Mouse (Mus musculus) cortical plate, adult 2 months (tissue): ENCODE results near the gene Sf3b3. TPM values are rescaled to one million over a fixed set of nuclear protein-coding genes. Genes with fewer than 3 reads are reported as not detected.

Experiments used
- H3K27ac ChIP-seq: fragments of 200-500 bp; 2 replicates; pipeline ENCODE4 v1.5.1; 2012; ENCODE audit warnings: low read length, control low read depth, inconsistent platforms; ENCODE audit not compliant: insufficient read depth
- H3K4me1 ChIP-seq: fragments of 200-500 bp; 2 replicates; pipeline ENCODE4 v1.6.1; 2011; ENCODE audit warnings: low read length; ENCODE audit not compliant: control insufficient read depth, insufficient read depth
- H3K4me3 ChIP-seq: fragments of 200-500 bp; 2 replicates; pipeline ENCODE4 v1.5.1; 2011; ENCODE audit warnings: mild to moderate bottlenecking, low read length, control low read depth; ENCODE audit not compliant: insufficient read depth
- CTCF ChIP-seq: fragments of 200-500 bp; IDR thresholded peaks from 2 replicates; pipeline ENCODE4 v1.5.1; 2011; ENCODE audit warnings: mild to moderate bottlenecking, control low read depth, low read length; ENCODE audit not compliant: insufficient read depth; ENCODE audit errors: extremely low read depth
- POLR2A ChIP-seq: fragments of 200-500 bp; IDR thresholded peaks from 2 replicates; pipeline ENCODE4 v1.6.1; 2011; ENCODE audit warnings: mild to moderate bottlenecking, low read length, control low read depth; ENCODE audit not compliant: insufficient read depth; ENCODE audit errors: extremely low read depth
- polyA plus RNA-seq: library from polyadenylated mRNA; depleted of rRNA; stranded (reverse); fragments of >200 nt; gene quantifications from 2 replicates; pipeline ENCODE4 v1.2.3, GENCODE M21; 2012; rRNA removed

The Sf3b3 gene
- 36.8 and 37.4 TPM in 2 replicates for polyA plus RNA-seq

DNA sequence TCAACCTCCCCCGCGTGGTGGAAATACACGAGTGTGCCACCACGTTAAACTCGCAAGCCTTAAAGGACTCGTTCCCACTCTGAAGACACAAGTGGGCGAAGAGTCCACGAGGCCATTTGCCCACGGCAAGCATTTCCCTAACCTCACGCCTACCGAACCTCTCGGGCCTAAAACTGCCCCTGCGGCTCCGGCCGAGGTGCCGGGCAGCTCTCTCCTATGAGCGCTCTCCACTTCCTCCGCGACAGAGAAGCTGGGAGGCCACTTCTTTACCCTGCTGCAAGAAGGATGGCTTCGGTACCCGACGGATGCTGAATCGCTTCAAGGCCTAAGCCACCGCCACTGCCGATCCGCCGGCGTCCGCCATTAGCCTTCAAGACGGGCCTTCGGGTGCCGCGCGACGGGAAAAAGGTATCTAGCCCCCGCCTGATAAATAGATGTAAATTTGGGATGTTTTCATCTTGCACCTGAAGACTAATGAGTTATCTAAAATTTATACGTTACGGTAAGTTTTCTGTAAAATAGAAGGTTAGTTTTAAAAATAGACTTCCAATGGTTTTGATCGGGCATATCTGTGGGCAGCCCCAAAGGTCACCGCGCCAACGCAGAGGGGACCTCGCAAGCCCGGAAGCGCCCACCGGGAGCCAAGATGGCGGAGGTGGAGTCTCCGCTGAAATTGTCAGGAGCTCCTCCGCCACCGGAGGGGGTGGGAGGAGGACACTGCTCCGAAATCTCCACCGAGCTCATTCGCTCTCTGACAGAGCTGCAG is at the start of gene Sf3b3, which contains the start of gene Cog4:
Gene Sf3b3 (minus strand): TSS at position 383 of the 766 bp plus-strand sequence.
Gene Cog4 (plus strand): TSS at position 196 of the 766 bp plus-strand sequence.
- TF ChIP-seq POLR2A (peak; percentile 87), CTCF (no peak)
- Histone ChIP-seq H3K4me1 (peaks cover 3% of the 10 kb centered on the region; the same call in 1 of the 2 replicates), H3K4me3 (peak within 1 kb of the TSS; percentile 86)

DNA sequence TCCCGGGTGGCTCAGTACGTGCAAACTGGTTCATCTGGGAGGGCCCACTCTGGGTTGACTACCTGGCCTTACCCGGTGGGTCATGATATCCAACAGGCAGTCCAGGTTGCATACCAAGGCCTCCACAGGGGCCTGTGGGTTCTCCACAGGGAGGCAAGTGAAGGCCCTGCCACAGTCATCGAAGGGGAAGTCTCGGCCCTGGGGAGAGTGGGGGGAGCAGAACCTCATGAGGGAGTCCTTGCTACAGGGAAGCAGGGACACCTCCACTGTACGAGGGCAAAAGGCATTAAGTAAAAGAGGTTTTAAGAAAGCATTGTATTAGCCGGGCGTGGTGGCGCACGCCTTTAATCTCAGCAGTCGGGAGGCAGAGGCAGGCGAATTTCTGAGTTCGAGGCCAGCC is 49.2 kb upstream of the Sf3b3 start:
- Histone ChIP-seq H3K27ac (no peak overlapping the region), H3K4me3 (no peak overlapping the region), H3K4me1 (no peaks in the 10 kb centered on the region)
- no peak for TF ChIP-seq POLR2A
- TF ChIP-seq CTCF, result no peak

More for the DNA sequence above, at the start of gene Sf3b3, which contains the start of gene Cog4:
- peak within 1 kb of the TSS; percentile 76 for H3K27ac ChIP-seq

DNA sequence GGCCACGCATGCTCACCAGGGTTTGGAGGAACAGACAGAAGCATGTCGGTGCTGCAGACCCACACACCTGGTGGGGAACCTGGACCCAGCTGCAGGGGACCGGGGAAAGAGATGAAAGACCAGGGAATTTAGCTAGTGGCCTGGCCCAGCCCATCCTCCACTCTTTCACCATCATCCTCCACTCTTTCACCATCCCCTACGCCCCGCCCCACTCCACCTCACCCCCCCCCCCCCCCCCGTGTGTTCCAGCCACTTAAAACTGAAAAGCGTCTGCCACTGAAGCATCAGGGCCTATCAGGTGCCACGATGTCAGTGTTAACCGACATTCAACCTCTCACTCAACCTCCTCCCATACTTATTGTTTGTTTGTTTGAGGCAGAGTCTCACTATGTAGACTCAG is 48.7 kb upstream of the Sf3b3 start:
- no peak overlapping the region for H3K4me3 ChIP-seq
- no peak overlapping the region for H3K27ac ChIP-seq
- no peaks in the 10 kb centered on the region for H3K4me1 ChIP-seq
- TF ChIP-seq POLR2A, result no peak
- no peak for TF ChIP-seq CTCF

DNA sequence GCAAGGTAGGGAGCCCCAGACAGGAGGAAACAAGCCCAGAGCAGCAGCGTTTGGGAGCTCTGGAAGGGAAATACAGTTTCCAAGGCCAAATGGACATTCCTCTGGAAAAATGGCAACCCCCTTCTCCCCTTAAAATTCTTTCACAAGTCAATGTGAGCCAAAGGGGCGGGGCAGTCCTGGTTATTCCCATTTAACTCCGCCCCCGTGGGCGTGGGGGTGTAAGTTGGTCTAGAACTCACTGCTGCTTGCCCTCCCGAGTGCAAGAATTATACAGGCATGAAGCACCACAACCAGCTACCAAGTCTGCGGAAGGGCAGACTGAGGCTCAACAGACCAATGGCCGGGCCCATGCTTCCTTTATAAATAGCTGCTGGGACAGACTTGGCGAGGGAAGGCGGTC is 48.3 kb upstream of the Sf3b3 start:
- TF ChIP-seq CTCF, result no peak
- no peak for TF ChIP-seq POLR2A
- Histone ChIP-seq H3K27ac (no peak overlapping the region), H3K4me1 (no peaks in the 10 kb centered on the region), H3K4me3 (no peak overlapping the region)

DNA sequence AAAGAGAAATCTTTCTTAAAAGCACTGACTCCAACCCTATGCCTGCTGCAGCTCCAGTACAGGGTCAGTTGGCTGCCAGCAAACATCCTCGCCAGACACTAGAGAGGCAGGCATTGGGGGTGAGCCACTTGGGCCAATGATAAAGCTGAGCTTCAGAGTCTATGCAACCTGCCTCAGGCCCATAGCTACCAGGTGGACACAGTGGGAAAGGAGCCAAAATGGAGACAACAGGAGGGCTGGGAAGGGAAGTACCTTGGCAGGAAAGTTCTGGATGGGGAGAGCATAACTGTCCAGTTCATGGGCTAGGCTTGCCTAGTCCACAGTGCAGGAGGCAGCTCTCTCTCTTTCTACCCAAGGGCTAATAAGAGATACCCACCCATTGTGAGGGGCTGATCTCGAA is 46.3 kb upstream of the Sf3b3 start:
- Histone ChIP-seq H3K4me1 (no peaks in the 10 kb centered on the region), H3K4me3 (no peak overlapping the region), H3K27ac (no peak overlapping the region)
- TF ChIP-seq CTCF (no peak), POLR2A (no peak)

DNA sequence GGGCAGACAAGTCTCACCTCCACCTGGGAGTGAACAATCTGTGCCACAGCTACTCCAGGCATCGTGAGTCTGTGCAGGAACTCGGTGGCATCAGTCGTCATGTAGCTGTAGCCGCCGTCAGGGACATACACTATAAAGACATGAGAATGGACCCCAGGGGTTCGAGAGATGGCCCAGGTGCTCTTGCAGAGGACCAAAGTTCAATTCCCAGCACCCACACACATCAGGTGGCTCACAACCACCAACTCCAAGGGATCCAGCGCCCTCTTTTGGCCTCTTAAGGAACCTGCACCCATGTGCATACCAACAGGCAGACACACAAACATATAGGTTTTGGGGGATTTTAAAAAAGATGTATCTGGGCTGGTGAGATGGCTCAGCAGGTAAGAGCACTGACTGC is 45.5 kb upstream of the Sf3b3 start:
- Histone ChIP-seq H3K4me3 (no peak overlapping the region), H3K4me1 (no peaks in the 10 kb centered on the region), H3K27ac (no peak overlapping the region)
- TF ChIP-seq CTCF (no peak), POLR2A (no peak)

DNA sequence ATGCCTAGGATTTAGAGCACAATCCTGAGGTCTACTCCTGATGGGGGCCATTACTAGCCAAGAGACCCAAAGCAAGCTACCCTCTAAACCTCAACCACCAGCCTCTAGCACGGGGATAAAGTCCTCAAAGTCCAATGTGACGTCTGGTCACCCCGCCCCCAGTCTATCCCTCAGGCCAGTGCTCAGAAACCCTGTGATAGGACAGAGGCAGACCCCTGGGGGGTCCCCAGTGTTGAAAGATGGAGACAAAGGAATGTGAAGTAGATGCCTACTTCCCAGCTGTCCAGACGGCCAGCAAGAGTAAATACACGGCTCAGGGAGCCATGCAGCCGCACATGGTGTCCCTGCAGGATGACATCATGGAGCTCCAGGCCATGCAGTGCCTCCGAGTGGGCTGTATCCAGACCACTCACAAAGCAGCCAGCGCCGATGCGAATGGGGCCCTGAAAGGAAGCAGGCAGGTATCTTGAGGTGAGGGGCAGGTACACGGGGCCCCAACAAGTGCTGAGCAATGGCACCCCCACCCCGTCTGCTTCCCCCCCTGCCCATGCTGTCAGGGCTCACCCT is 43.4 kb upstream of the Sf3b3 start:
- Histone ChIP-seq H3K27ac (no peak overlapping the region), H3K4me3 (no peak overlapping the region), H3K4me1 (no peaks in the 10 kb centered on the region)
- TF ChIP-seq POLR2A (no peak), CTCF (no peak)

DNA sequence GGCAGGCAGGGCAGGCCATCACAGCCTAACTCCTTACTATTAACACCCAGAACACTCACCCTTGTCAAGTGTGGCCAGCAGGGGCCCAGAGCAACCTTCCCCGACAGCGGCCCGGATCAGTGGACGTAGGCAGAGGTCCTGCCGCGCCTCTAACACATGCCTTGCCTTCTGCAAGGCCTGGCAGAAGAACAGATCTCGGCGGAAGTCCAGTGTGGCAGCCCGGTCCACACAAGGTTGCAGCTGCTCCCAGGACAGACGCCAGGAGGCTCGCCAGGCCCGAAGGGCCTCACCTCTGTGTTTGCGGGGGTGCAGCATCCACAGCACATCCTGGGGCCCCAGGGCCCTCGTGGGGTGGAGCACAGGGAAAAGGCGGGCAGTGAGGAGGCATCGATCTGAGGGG is 42.3 kb upstream of the Sf3b3 start:
- Histone ChIP-seq H3K27ac (no peak overlapping the region), H3K4me3 (no peak overlapping the region), H3K4me1 (no peaks in the 10 kb centered on the region)
- TF ChIP-seq CTCF (no peak), POLR2A (no peak)

DNA sequence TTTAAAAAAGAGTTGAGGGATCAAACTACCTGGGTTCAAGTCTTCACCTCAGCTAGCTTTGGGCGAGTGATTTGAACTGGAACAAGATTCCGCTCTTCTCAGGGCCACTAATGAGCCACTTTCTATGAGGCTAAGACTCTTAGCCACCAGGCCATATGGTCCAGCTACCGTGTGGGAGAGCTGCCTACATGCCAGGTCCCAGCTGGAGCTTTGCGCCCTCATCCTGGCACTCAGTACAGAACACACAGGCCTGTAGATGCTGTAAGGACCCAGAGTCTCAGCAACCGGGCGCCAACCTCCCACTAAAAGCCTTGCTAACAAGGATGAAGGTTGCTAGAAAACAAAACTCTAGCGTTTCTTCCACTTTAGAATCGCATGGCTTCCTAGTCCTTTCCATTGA is 41.9 kb upstream of the Sf3b3 start:
- H3K4me3 ChIP-seq, result no peak overlapping the region
- H3K4me1 ChIP-seq, result no peaks in the 10 kb centered on the region
- no peak overlapping the region for H3K27ac ChIP-seq
- TF ChIP-seq CTCF, result no peak
- TF ChIP-seq POLR2A, result no peak

DNA sequence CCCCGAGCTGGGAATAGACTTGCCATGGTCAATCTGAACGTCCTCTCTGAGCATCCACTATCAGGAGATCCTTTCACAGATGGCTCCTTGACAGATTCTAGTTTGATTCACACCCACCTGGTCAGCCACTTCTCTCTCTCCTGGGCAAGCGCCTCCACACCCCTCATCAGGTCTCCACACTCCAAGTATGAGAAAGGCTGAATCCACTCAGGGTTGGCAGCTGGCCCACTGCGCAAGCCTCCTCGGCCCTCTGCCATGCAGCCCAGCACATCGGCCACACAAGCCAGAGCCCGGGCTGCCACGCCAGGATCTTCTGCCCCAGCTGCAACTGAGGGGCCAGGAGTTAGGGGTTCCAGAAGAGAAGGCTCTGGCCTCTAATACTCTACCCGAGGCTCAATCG is 41.0 kb upstream of the Sf3b3 start:
- Histone ChIP-seq H3K27ac (no peak overlapping the region), H3K4me1 (no peaks in the 10 kb centered on the region), H3K4me3 (no peak overlapping the region)
- no peak for TF ChIP-seq CTCF
- no peak for TF ChIP-seq POLR2A
